Mouse (Mus musculus) liver, embryonic 14.5 days (tissue): ENCODE measurements around the gene Tnnc1.

Experiments used
- CTCF ChIP-seq: IDR thresholded peaks from 2 replicates; pipeline ENCODE4 v1.5.1; 2016; ENCODE audit warnings: antibody characterized with exemption, low read depth, control low read depth
- EP300 ChIP-seq: IDR thresholded peaks from 2 replicates; pipeline ENCODE4 v1.6.1; 2016; ENCODE audit warnings: antibody characterized with exemption, low read depth

GRCm38 (mm10) chr14:31160196-31161150 is 47.6 kb upstream of the Tnnc1 start:
- TF ChIP-seq CTCF (no peak), EP300 (no peak)
